ENCODE assay signal across 7 mouse cellular contexts in the genomic region with DNA sequence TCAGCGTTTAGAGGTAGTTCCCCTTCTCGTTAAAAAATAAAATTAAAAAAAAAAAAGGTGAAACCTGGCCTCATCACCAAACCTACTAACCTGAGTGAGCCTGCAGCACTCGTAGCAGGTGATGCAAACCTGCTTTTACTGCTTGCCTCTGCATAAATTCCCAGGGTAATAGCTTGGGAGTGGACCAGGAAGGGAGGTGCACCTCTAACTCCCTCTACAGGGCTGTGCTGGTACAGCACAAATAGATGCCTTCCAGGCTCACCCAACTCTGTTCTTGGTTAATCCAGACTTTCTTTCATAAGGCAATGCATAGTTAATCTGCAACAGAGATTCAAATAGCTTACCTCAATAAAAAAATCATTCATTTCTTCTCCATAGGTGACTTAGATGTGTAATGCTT.
DNase-seq lines count a peak whose midpoint lies in the region; ATAC-seq lines count a peak whose summit lies in the region.

No protein-coding gene starts in this region.

- peak; percentile 28 for DNase-seq in layer of hippocampus, adult 9-11 months
- no peak for DNase-seq in layer of hippocampus, postnatal 36 days
- peak; percentile 12 for DNase-seq in MEL-GATA-1-ER (ENCODE audit: extremely low read depth, low read depth)
- DNase-seq in brain, adult 2 months (ENCODE audit: low read depth, low spot score) = peak; percentile 70
- peak; percentile 42 to 54 for DNase-seq in kidney, postnatal 4 days
- DNase-seq in thymus, adult 18-20 months = no peak

- no peak for ATAC-seq in erythroid progenitor cell, adult 5-6 weeks (replicated peaks; ENCODE audit: low FRiP score, poor library complexity, severe bottlenecking)

Comparison
In these comparisons a context has a peak if more than half of its experiments do, and no peak if none do; other contexts are left out.
1. DNase-seq: peak in layer of hippocampus, adult 9-11 months (single experiment), MEL-GATA-1-ER (single experiment), brain, adult 2 months (single experiment) and kidney, postnatal 4 days (2 of 2); none in layer of hippocampus, postnatal 36 days (0 of 2) and thymus, adult 18-20 months (0 of 2).